Mouse (Mus musculus): ENCODE data around the gene A130010J15Rik. TPM values are rescaled to one million over a fixed set of nuclear protein-coding genes. Genes with fewer than 3 reads are reported as not detected.

The A130010J15Rik gene
- total and polyA plus RNA-seq, 3 experiments = 1.7 to 18.9 (median 10.2) TPM

DNA sequence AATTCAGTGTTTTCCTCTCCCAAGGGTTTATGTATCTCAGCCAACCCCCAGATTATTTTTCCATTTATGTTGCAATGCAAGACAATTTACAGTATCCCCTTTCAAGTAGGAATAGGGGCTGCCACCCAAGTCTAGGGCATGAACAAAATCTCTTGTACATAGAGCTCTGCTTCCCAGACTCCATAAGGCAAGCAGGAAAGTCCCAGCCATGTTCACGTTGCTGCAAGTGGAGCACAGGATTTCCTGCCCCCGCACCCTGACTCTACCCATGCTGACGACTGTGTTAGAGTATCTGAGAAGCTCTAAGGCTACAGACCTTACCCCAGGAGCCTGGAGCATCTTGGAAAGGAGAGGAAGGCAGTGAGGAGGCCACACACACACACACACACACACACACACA lies 21.9 kb downstream of the A130010J15Rik start:
- peaks cover 2% of the 10 kb centered on the region for H3K36me3 ChIP-seq (replicated peaks)
- ATAC-seq (ENCODE audit: extremely low read depth, insufficient number of reproducible peaks, low FRiP score, poor library complexity, severe bottlenecking) = no peak
- H3K4me3 ChIP-seq (ENCODE audit: low read depth, low read length) = no peak overlapping the region
- DNase-seq (ENCODE audit: low spot score) = no peak
- H3K4me1 ChIP-seq (ENCODE audit: insufficient read depth, low read depth, low read length) = no peaks in the 10 kb centered on the region
- H3K9me3 ChIP-seq (replicated peaks) = no peaks in the 10 kb centered on the region
- TF ChIP-seq TAL1 (conservative IDR thresholded peaks at IDR 0.05; ENCODE audit: low read depth, low read length) (no peak), GATA1 (IDR thresholded peaks at IDR 0.05; ENCODE audit: borderline replicate concordance, low read length) (no peak), POLR2AphosphoS5 (IDR thresholded peaks at IDR 0.05; ENCODE audit: insufficient replicate concordance, low read depth, low read length) (no peak), GATA2 (IDR thresholded peaks at IDR 0.05; ENCODE audit: borderline replicate concordance, low read depth, low read length) (no peak), CTCF (IDR thresholded peaks at IDR 0.05; ENCODE audit: low read depth, low read length) (no peak)
- peaks cover 10% of the 10 kb centered on the region for H3K27me3 ChIP-seq (ENCODE audit: insufficient read depth, low read length)

DNA sequence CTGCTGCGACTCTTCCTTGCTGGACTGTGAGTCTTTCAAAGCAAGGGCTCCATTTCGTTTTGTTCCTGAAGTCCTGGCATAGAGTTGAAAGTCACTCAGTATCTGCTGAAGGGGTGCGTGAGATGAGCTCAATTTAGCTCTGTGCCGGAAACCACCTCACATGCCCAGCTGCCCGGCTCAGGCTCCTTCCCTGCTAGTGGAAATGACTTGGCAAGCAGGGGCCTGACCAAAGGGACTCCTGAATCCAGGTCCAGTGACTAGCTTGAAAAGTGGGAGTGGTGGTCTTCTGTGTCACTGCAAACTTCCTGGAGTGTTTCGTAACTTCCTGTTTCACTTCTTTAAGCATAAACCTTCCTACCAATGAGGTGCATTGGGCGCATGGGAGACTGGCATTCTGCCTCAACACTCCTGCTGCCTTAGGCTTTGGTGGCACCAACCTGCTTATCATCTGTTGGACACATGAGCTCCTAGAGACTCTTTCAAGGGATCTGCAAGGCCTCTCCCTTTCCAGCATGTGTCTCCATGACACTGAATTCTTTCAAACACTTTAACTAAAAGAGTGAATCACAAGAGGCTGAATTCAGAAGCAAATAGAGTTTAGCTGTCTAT lies 23.9 kb downstream of the A130010J15Rik start:
- no peak overlapping the region for H3K4me3 ChIP-seq (ENCODE audit: low read depth, low read length)
- ATAC-seq (ENCODE audit: extremely low read depth, insufficient number of reproducible peaks, low FRiP score, poor library complexity, severe bottlenecking) (no peak), DNase-seq (ENCODE audit: low spot score) (no peak)
- H3K9me3 ChIP-seq (replicated peaks) = no peaks in the 10 kb centered on the region
- TF ChIP-seq GATA2 (IDR thresholded peaks at IDR 0.05; ENCODE audit: borderline replicate concordance, low read depth, low read length) = no peak
- TF ChIP-seq POLR2AphosphoS5 (IDR thresholded peaks at IDR 0.05; ENCODE audit: insufficient replicate concordance, low read depth, low read length) = no peak
- no peak for TF ChIP-seq CTCF (IDR thresholded peaks at IDR 0.05; ENCODE audit: low read depth, low read length)
- TF ChIP-seq GATA1 (IDR thresholded peaks at IDR 0.05; ENCODE audit: borderline replicate concordance, low read length) = no peak
- no peak for TF ChIP-seq TAL1 (conservative IDR thresholded peaks at IDR 0.05; ENCODE audit: low read depth, low read length)
- H3K36me3 ChIP-seq (replicated peaks) = peaks cover under 1% of the 10 kb centered on the region
- H3K4me1 ChIP-seq (ENCODE audit: insufficient read depth, low read depth, low read length) = no peaks in the 10 kb centered on the region
- peaks cover 10% of the 10 kb centered on the region for H3K27me3 ChIP-seq (ENCODE audit: insufficient read depth, low read length)

DNA sequence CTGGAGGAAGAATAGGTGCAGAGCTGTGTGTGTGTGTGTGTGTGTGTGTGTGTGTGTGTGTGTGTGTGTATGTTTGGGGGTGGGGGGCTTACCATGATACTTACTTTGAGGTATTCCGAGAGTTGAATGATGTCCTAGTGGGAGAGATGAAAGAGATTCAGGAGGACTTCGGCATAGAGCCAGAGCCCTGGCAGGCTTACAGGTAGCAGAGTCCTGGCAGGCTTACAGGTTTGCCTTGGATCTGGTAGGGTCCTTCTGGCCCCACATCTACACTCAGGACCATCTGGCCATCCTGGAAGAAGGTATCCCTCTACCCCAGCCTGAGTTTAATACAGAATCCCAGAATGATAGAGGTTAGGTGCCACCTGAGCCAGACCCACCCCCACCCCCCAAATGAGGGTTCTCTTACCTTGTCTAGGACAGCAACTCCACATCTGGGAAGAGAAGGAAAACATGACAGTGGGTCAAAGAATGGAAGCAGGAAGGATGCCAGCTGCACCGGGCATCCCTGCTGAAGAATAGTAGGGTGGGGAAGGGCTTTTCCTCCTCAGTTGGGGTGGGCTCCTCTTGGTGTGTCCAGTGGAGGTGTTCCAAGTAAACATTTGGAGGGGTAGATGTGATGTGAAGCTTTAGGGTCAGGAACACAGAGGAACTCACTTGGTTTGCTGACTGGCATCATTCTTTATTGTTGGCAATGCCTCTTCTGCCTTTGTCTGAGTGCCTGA lies 26.7 kb downstream of the A130010J15Rik start:
- no peak for ATAC-seq (ENCODE audit: extremely low read depth, insufficient number of reproducible peaks, low FRiP score, poor library complexity, severe bottlenecking)
- H3K36me3 ChIP-seq (replicated peaks) = no peaks in the 10 kb centered on the region

DNA sequence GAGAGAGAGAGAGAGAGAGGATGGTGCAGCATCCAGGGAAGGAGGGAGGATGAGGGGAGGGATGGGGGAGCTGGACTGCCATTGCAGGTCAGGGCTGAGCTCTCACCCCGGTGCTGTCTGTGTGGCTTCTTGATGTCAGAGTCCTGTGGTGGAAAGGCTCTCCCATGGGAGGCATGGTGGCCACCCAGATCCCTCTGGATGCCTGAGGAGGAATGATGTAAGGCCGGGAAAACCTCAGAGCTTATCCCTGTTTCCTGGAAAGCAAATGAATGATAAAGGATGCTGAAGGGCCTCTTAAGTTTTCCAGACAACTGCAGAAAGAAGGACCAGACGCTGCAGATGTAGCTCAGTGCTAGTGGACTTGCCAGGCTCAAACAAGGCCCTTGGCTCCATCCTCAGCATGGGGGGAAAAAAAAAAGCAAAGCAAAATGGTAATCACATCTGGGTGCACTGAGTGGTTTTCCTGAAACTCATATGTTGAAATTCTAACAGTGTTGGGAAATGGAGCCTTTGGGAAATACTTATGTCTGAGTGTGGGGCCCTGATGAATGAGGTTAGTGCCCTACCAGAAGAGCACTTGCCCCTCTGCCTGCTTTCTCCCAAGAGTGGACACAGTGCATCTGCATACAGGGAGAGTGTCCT lies 27.4 kb downstream of the A130010J15Rik start:
- TF ChIP-seq CTCF (IDR thresholded peaks at IDR 0.05; ENCODE audit: low read depth, low read length) (no peak), POLR2AphosphoS5 (IDR thresholded peaks at IDR 0.05; ENCODE audit: insufficient replicate concordance, low read depth, low read length) (no peak), TAL1 (conservative IDR thresholded peaks at IDR 0.05; ENCODE audit: low read depth, low read length) (no peak), GATA1 (IDR thresholded peaks at IDR 0.05; ENCODE audit: borderline replicate concordance, low read length) (no peak), GATA2 (IDR thresholded peaks at IDR 0.05; ENCODE audit: borderline replicate concordance, low read depth, low read length) (no peak)
- Histone ChIP-seq H3K36me3 (replicated peaks) (no peaks in the 10 kb centered on the region), H3K4me3 (ENCODE audit: low read depth, low read length) (no peak overlapping the region), H3K27me3 (ENCODE audit: insufficient read depth, low read length) (peaks cover 5% of the 10 kb centered on the region; the same call in 1 of the 2 replicates), H3K4me1 (ENCODE audit: insufficient read depth, low read depth, low read length) (0 out of 2 replicates have a peak, but pooled peaks cover 2% of the 10 kb centered on the region), H3K9me3 (replicated peaks) (no peaks in the 10 kb centered on the region)
- no peak for DNase-seq (ENCODE audit: low spot score)
- no peak for ATAC-seq (ENCODE audit: extremely low read depth, insufficient number of reproducible peaks, low FRiP score, poor library complexity, severe bottlenecking)

More for the DNA sequence above, 26.7 kb downstream of the A130010J15Rik start:
- Histone ChIP-seq H3K4me1 (ENCODE audit: insufficient read depth, low read depth, low read length) (0 out of 2 replicates have a peak, but pooled peaks cover 2% of the 10 kb centered on the region), H3K27me3 (ENCODE audit: insufficient read depth, low read length) (peaks cover 5% of the 10 kb centered on the region), H3K9me3 (replicated peaks) (no peaks in the 10 kb centered on the region), H3K4me3 (ENCODE audit: low read depth, low read length) (no peak overlapping the region)
- DNase-seq (ENCODE audit: low spot score) = no peak
- TF ChIP-seq TAL1 (conservative IDR thresholded peaks at IDR 0.05; ENCODE audit: low read depth, low read length) (no peak), GATA2 (IDR thresholded peaks at IDR 0.05; ENCODE audit: borderline replicate concordance, low read depth, low read length) (no peak), POLR2AphosphoS5 (IDR thresholded peaks at IDR 0.05; ENCODE audit: insufficient replicate concordance, low read depth, low read length) (no peak), CTCF (IDR thresholded peaks at IDR 0.05; ENCODE audit: low read depth, low read length) (no peak)

DNA sequence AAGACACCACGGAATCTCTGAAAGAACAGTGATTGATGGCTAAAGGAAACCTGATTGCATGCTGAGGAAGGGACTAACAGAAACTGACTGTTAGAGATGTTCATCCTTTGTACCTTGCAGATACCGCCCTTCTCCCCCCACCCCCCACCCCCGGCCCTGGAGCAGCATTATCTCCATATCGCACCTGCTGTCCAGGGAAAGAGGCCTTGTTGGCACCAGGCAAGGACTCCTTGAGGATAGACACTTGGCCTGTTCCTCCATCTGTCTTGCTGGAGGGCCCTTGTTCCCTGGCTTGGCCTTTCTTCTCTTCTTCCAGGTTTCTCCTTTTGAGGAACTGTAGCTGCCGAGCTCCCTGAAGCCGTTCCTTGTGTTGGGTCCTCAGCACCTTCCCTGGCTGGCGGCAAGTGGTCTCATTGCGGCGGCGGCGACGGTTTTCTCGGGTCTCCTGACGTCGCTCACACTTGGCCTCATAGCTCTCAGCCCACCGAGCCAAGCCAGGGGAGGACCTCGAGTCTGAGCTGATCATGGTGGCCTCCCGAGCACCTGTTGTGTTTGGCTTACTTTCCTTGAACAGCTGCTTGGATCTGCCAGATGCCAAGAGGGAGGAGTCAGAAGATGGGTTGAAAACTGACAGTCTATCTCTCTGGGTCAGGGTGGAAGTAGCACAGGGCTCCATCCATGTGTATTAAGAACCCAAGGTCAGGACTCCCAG lies 29.8 kb downstream of the A130010J15Rik start:
- H3K9me3 ChIP-seq (replicated peaks) = no peaks in the 10 kb centered on the region
- ATAC-seq (ENCODE audit: extremely low read depth, insufficient number of reproducible peaks, low FRiP score, poor library complexity, severe bottlenecking) (no peak), DNase-seq (ENCODE audit: low spot score) (no peak)
- H3K4me1 ChIP-seq (ENCODE audit: insufficient read depth, low read depth, low read length) = 0 out of 2 replicates have a peak, but pooled peaks cover 2% of the 10 kb centered on the region
- no peak overlapping the region for H3K4me3 ChIP-seq (ENCODE audit: low read depth, low read length)
- no peaks in the 10 kb centered on the region for H3K36me3 ChIP-seq (replicated peaks)
- TF ChIP-seq GATA2 (IDR thresholded peaks at IDR 0.05; ENCODE audit: borderline replicate concordance, low read depth, low read length) (no peak), TAL1 (conservative IDR thresholded peaks at IDR 0.05; ENCODE audit: low read depth, low read length) (no peak), POLR2AphosphoS5 (IDR thresholded peaks at IDR 0.05; ENCODE audit: insufficient replicate concordance, low read depth, low read length) (no peak), CTCF (IDR thresholded peaks at IDR 0.05; ENCODE audit: low read depth, low read length) (no peak), GATA1 (IDR thresholded peaks at IDR 0.05; ENCODE audit: borderline replicate concordance, low read length) (no peak)
- H3K27me3 ChIP-seq (ENCODE audit: insufficient read depth, low read length) = 0 out of 2 replicates have a peak, but pooled peaks cover 2% of the 10 kb centered on the region
